In the genomic region with DNA sequence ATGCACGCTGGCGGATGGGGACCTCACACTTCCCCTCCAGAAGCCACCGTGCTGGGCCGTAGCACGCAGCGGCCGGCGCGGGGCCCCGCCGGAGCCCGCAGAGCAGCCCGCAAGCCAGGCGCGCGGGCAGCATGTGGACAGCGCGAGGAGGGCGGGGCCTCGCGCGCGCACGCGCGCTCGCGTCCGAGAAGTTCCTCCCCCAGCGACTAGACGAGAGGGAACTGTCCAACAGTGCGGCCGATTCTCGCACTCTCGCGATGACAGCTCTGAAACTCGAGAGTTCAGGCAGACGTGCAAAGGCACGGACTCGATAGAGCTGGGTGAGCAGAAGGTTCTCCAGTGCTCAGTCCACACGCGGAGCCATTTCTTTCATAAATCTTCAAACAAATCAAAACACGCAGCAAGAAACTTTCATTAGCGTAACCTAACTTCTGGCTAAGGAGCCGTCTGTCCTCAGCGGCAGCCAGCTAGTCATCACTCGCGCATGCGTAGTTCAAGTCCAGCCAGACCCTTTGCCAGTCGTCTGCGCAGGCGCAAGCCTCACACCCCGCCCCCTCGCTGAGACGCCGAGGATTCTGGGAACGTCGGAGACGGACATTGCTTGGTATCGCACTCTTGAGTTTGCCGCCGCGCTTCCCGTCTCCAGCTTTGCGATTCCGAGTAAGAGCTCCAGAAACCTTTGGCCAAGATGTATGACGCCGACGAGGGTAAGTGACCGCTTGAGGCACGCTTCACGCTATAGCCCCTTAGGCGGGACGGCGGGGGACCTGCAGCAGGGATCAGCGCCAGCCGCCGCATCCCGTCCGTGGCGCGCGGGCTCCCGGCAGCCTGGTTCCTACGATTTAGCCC, we compare ENCODE assay signal across 8 mouse cellular contexts. TPM values are rescaled to one million over a fixed set of nuclear protein-coding genes. Genes with fewer than 3 reads are reported as not detected.
A peak's percentile ranks its signal among the peaks of the same experiment; 100 is the strongest.
DNase-seq lines count a peak whose midpoint lies in the region; ATAC-seq and TF ChIP-seq lines count a peak whose summit lies in the region.

A gene (minus strand): TSS at position 161 of the 849 bp plus-strand sequence.
A gene (plus strand): TSS at position 224 of the 849 bp plus-strand sequence.

- peak within 1 kb of the TSS; percentile 94 for H3K27ac ChIP-seq in forebrain, embryonic 10.5 days
- peak within 1 kb of the TSS; percentile 95 for H3K27ac ChIP-seq in heart, embryonic 15.5 days
- H3K27ac ChIP-seq in liver, embryonic 14.5 days = peak within 1 kb of the TSS; percentile 82
- peak within 1 kb of the TSS; percentile 85 for H3K27ac ChIP-seq in neural tube, embryonic 11.5 days (ENCODE audit: low read depth, low read length)
- peak within 1 kb of the TSS; percentile 93 for H3K27ac ChIP-seq in stomach, postnatal 0 days (replicated peaks)

- peak; percentile 26 for TF ChIP-seq CTCF in liver, embryonic 14.5 days (IDR thresholded peaks at IDR 0.05; ENCODE audit: low read depth)
- TF ChIP-seq CTCF in stomach, postnatal 0 days (IDR thresholded peaks at IDR 0.05; ENCODE audit: low read depth) = peak; percentile 43

- H3K9ac ChIP-seq in heart, embryonic 15.5 days = peak within 1 kb of the TSS; percentile 89
- H3K9ac ChIP-seq in liver, embryonic 14.5 days (replicated peaks) = peak within 1 kb of the TSS; percentile 83
- H3K9ac ChIP-seq in neural tube, embryonic 11.5 days (ENCODE audit: low read length) = peak within 1 kb of the TSS; percentile 79
- peak within 1 kb of the TSS; percentile 95 for H3K9ac ChIP-seq in stomach, postnatal 0 days (ENCODE audit: low read length)

- peak; percentile 98 to 99 for DNase-seq in CD8-positive naive resting alpha-beta T cell, adult 2 months (ENCODE audit: low read depth in 2 of 2, low spot score in 2 of 2)
- DNase-seq in c-Kit-positive CD71-negative TER-119-negative erythroid progenitor cells, embryonic 14.5 days (ENCODE audit: low read depth) = peak; percentile 96
- peak; percentile 98 for DNase-seq in forebrain, embryonic 10.5 days (ENCODE audit: extremely low spot score, low spot score)
- peak; percentile 98 for DNase-seq in kidney, postnatal 25 days
- DNase-seq in liver, embryonic 14.5 days (ENCODE audit: low read depth in 3 of 3, low spot score in 3 of 3) = peak; percentile 95 to 97 (median 95)
- peak; percentile 98 for DNase-seq in neural tube, embryonic 11.5 days (ENCODE audit: low spot score)
- DNase-seq in stomach, postnatal 0 days (ENCODE audit: low spot score) = peak; percentile 98

- H3K4me1 ChIP-seq in forebrain, embryonic 10.5 days = peaks cover 34% of the 10 kb centered on the region
- peaks cover 29% of the 10 kb centered on the region for H3K4me1 ChIP-seq in heart, embryonic 15.5 days (replicated peaks)
- H3K4me1 ChIP-seq in liver, embryonic 14.5 days (replicated peaks; ENCODE audit: control insufficient read depth in 2 of 2, insufficient read depth in 2 of 2, low read length in 1 of 2) = peaks cover 11 to 17% of the 10 kb centered on the region in 2 experiments
- peaks cover 15% of the 10 kb centered on the region for H3K4me1 ChIP-seq in neural tube, embryonic 11.5 days (ENCODE audit: control insufficient read depth, insufficient read depth, low read length)
- H3K4me1 ChIP-seq in stomach, postnatal 0 days (replicated peaks; ENCODE audit: control insufficient read depth, insufficient read depth) = peaks cover 10% of the 10 kb centered on the region; the same call in 1 of the 2 replicates

- no peaks in the 10 kb centered on the region for H3K9me3 ChIP-seq in forebrain, embryonic 10.5 days
- no peaks in the 10 kb centered on the region for H3K9me3 ChIP-seq in heart, embryonic 15.5 days (replicated peaks)
- H3K9me3 ChIP-seq in liver, embryonic 14.5 days (ENCODE audit: control insufficient read depth, low read length) = no peaks in the 10 kb centered on the region
- no peaks in the 10 kb centered on the region for H3K9me3 ChIP-seq in neural tube, embryonic 11.5 days (ENCODE audit: control insufficient read depth, low read length)
- no peaks in the 10 kb centered on the region for H3K9me3 ChIP-seq in stomach, postnatal 0 days (ENCODE audit: control insufficient read depth, low read length)

- TF ChIP-seq EP300 in liver, embryonic 14.5 days (IDR thresholded peaks at IDR 0.05; ENCODE audit: low read depth) = no peak; the same call in 1 of the 2 replicates
- TF ChIP-seq EP300 in stomach, postnatal 0 days (optimal IDR thresholded peaks at IDR 0.05) = peak; percentile 95

- WGBS in forebrain, embryonic 10.5 days = under 1% methylated on average over 85 of the region's 85 CpGs
- WGBS in heart, embryonic 15.5 days = under 1% methylated on average over 85 of the region's 85 CpGs
- WGBS in liver, embryonic 14.5 days (ENCODE audit: insufficient replicate concordance) = under 1% methylated on average over 85 of the region's 85 CpGs
- under 1% methylated on average over 85 of the region's 85 CpGs for WGBS in neural tube, embryonic 11.5 days
- WGBS in stomach, postnatal 0 days = under 1% methylated on average over 85 of the region's 85 CpGs

- H3K36me3 ChIP-seq in forebrain, embryonic 10.5 days (replicated peaks) = peaks cover 58% of the 10 kb centered on the region
- H3K36me3 ChIP-seq in heart, embryonic 15.5 days = peaks cover 29% of the 10 kb centered on the region
- H3K36me3 ChIP-seq in liver, embryonic 14.5 days (replicated peaks; ENCODE audit: control insufficient read depth, insufficient read depth, low read depth) = peaks cover 29% of the 10 kb centered on the region
- H3K36me3 ChIP-seq in neural tube, embryonic 11.5 days (ENCODE audit: control insufficient read depth, insufficient read depth, low read length) = peaks cover 6% of the 10 kb centered on the region; the same call in 1 of the 2 replicates
- peaks cover 7% of the 10 kb centered on the region; the same call in 1 of the 2 replicates for H3K36me3 ChIP-seq in stomach, postnatal 0 days (ENCODE audit: control insufficient read depth, insufficient read depth, low read length)

- H3K27me3 ChIP-seq in forebrain, embryonic 10.5 days (ENCODE audit: poor library complexity, severe bottlenecking) = no peaks in the 10 kb centered on the region
- H3K27me3 ChIP-seq in heart, embryonic 15.5 days = no peaks in the 10 kb centered on the region
- H3K27me3 ChIP-seq in liver, embryonic 14.5 days (ENCODE audit: control insufficient read depth, insufficient read depth, low read length) = no peaks in the 10 kb centered on the region
- H3K27me3 ChIP-seq in neural tube, embryonic 11.5 days (ENCODE audit: control insufficient read depth, insufficient read depth, low read length) = no peaks in the 10 kb centered on the region
- H3K27me3 ChIP-seq in stomach, postnatal 0 days (ENCODE audit: control insufficient read depth, insufficient read depth, low read length) = no peaks in the 10 kb centered on the region

- ATAC-seq in heart, embryonic 15.5 days (replicated peaks; ENCODE audit: insufficient number of reproducible peaks, insufficient read depth, low FRiP score, low read depth) = peak; percentile 94
- peak; percentile 90 for ATAC-seq in liver, embryonic 14.5 days (ENCODE audit: insufficient read depth)
- peak; percentile 96 for ATAC-seq in neural tube, embryonic 11.5 days (ENCODE audit: insufficient read depth, low FRiP score, low TSS enrichment)
- peak; percentile 98 for ATAC-seq in stomach, postnatal 0 days (ENCODE audit: low FRiP score, low TSS enrichment)

- peak within 1 kb of the TSS; percentile 97 for H3K4me3 ChIP-seq in forebrain, embryonic 10.5 days
- peak within 1 kb of the TSS; percentile 89 for H3K4me3 ChIP-seq in heart, embryonic 15.5 days
- peak within 1 kb of the TSS; percentile 96 to 99 for H3K4me3 ChIP-seq in liver, embryonic 14.5 days (ENCODE audit: insufficient read depth in 1 of 2, low read depth in 2 of 2, low read length in 2 of 2)
- peak within 1 kb of the TSS; percentile 89 for H3K4me3 ChIP-seq in neural tube, embryonic 11.5 days (ENCODE audit: low read depth, low read length)
- peak within 1 kb of the TSS; percentile 83 for H3K4me3 ChIP-seq in stomach, postnatal 0 days (ENCODE audit: low read depth, low read length)

- peak within 1 kb of the TSS; percentile 97 for H3K4me2 ChIP-seq in heart, embryonic 15.5 days
- H3K4me2 ChIP-seq in liver, embryonic 14.5 days (ENCODE audit: low read depth) = peak within 1 kb of the TSS; percentile 99
- peak within 1 kb of the TSS; percentile 100 for H3K4me2 ChIP-seq in neural tube, embryonic 11.5 days (ENCODE audit: low read depth)
- peak within 1 kb of the TSS; percentile 99 for H3K4me2 ChIP-seq in stomach, postnatal 0 days (replicated peaks; ENCODE audit: low read depth)

RNA-seq across cellular contexts. Expression of the first gene that starts in this region (rescaled TPM):
- 36.9 and 38.9 TPM in 2 replicates for polyA plus RNA-seq in forebrain, embryonic 10.5 days (2016; fragmentation: Nextera tagmentation; extraction: Ambion mirVana)
- 20.6 and 21.6 TPM in 2 replicates for polyA plus RNA-seq in heart, embryonic 15.5 days (2015; fragmentation: Nextera tagmentation; extraction: Ambion mirVana)
- 9.3 and 11.4 TPM in 2 replicates for polyA plus RNA-seq in liver, embryonic 14.5 days (2012; rRNA removed)
- 14.0 and 16.1 TPM in 2 replicates for polyA plus RNA-seq in liver, embryonic 14.5 days (2014; fragmentation: Nextera tagmentation; extraction: Ambion mirVana)
- 33.1 and 33.4 TPM in 2 replicates for polyA plus RNA-seq in neural tube, embryonic 11.5 days (2014; fragmentation: Nextera tagmentation; extraction: Ambion mirVana)
- polyA plus RNA-seq in stomach, postnatal 0 days (2015; fragmentation: Nextera tagmentation; extraction: Ambion mirVana) = 15.1 and 16.3 TPM in 2 replicates

RNA-seq across cellular contexts. Expression of the second gene that starts in this region (rescaled TPM):
- polyA plus RNA-seq in forebrain, embryonic 10.5 days (2016; fragmentation: Nextera tagmentation; extraction: Ambion mirVana) = 111 and 113 TPM in 2 replicates
- 32.7 and 39.2 TPM in 2 replicates for polyA plus RNA-seq in heart, embryonic 15.5 days (2015; fragmentation: Nextera tagmentation; extraction: Ambion mirVana)
- polyA plus RNA-seq in liver, embryonic 14.5 days (2012; rRNA removed) = 15.0 and 25.7 TPM in 2 replicates
- polyA plus RNA-seq in liver, embryonic 14.5 days (2014; fragmentation: Nextera tagmentation; extraction: Ambion mirVana) = 33.6 and 34.8 TPM in 2 replicates
- 103 and 115 TPM in 2 replicates for polyA plus RNA-seq in neural tube, embryonic 11.5 days (2014; fragmentation: Nextera tagmentation; extraction: Ambion mirVana)
- 21.7 and 23.5 TPM in 2 replicates for polyA plus RNA-seq in stomach, postnatal 0 days (2015; fragmentation: Nextera tagmentation; extraction: Ambion mirVana)

Comparison
In these comparisons a context has a peak if more than half of its experiments do, and no peak if none do; other contexts are left out.
1. Peak in every context shown above with its lines: DNase-seq, ATAC-seq, H3K4me3 ChIP-seq and H3K27ac ChIP-seq.